Mouse (Mus musculus) heart, embryonic 12.5 days (tissue): ENCODE measurements around the gene Ablim1. TPM values are rescaled to one million over a fixed set of nuclear protein-coding genes. Genes with fewer than 3 reads are reported as not detected.

Source experiments
- ATAC-seq: fragments of 200-750 bp; cut with Nextera tagmentation; 2 replicates; pipeline ENCODE4 v1.8.0; 2017; ENCODE audit warnings: moderate TSS enrichment, moderate library complexity; ENCODE audit not compliant: insufficient number of reproducible peaks, low FRiP score
- H3K27ac ChIP-seq: fragments of 300-500 bp; sonication (generic); 2 replicates; pipeline ENCODE4 v1.5.1; 2016; ENCODE audit warnings: mild to moderate bottlenecking, moderate library complexity; ENCODE audit not compliant: poor library complexity, severe bottlenecking
- H3K27me3 ChIP-seq: fragments of 300-500 bp; sonication (generic); replicated peaks from 2 replicates; pipeline ENCODE4 v1.6.1; 2016; ENCODE audit warnings: mild to moderate bottlenecking, moderate library complexity
- H3K36me3 ChIP-seq: fragments of 300-500 bp; sonication (generic); 2 replicates; pipeline ENCODE4 v1.6.1; 2016; ENCODE audit warnings: mild to moderate bottlenecking, moderate library complexity
- H3K4me1 ChIP-seq: fragments of 300-500 bp; sonication (generic); replicated peaks from 2 replicates; pipeline ENCODE4 v1.6.1; 2016; ENCODE audit warnings: mild to moderate bottlenecking
- H3K4me2 ChIP-seq: fragments of 300-500 bp; sonication (generic); 2 replicates; pipeline ENCODE4 v1.6.1; 2016; ENCODE audit warnings: mild to moderate bottlenecking, moderate library complexity
- H3K4me3 ChIP-seq: fragments of 300-500 bp; sonication (generic); 2 replicates; pipeline ENCODE4 v1.5.1; 2016; ENCODE audit warnings: mild to moderate bottlenecking
- H3K9ac ChIP-seq: fragments of 300-500 bp; sonication (generic); 2 replicates; pipeline ENCODE4 v1.6.1; 2016; ENCODE audit warnings: mild to moderate bottlenecking, moderate library complexity
- H3K9me3 ChIP-seq: fragments of 300-500 bp; sonication (generic); replicated peaks from 2 replicates; pipeline ENCODE4 v1.6.1; 2016; ENCODE audit warnings: mild to moderate bottlenecking, moderate library complexity
- WGBS: fragments of 180-500 bp; shearing (Covaris S2); methylation state at CpG from one replicate; pipeline ENCODE4 v1.1.7; 2016; 5-methylcytosine and 5-hydroxymethylcytosine counted together
- polyA plus RNA-seq: library from polyadenylated mRNA; unstranded; fragments of >200 nt; fragmentation: Nextera tagmentation; extraction: Ambion mirVana; gene quantifications from 2 replicates; pipeline ENCODE4 v1.2.1, GENCODE M21; 2016

Ablim1 gene
- polyA plus RNA-seq, 1 experiment from 2014 or later, result 53.5 TPM

DNA sequence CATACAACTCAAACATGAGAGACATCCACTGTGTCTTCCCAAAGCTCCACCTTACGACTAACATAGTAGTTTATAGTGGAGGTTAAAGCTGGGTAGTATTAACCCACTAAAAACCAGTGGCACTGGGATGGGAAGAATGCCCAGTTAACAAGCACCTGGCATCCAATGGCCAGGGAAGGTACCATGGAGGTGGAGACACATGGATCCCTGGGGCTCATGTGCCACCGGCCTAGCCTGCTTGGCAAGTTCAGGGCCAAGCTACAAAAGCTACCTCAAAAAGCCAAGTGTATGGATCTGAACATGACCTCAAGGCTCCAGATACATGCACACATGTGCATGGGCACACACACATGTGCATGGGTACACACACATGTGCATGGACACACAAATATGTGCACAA, 230.8 kb downstream of the Ablim1 start:
- H3K4me3 ChIP-seq, result no peak overlapping the region
- H3K27ac ChIP-seq, result no peak overlapping the region
- no peaks in the 10 kb centered on the region for H3K27me3 ChIP-seq
- no peak overlapping the region for H3K9ac ChIP-seq
- H3K4me2 ChIP-seq, result no peak overlapping the region
- peaks cover 16% of the 10 kb centered on the region for H3K36me3 ChIP-seq
- ATAC-seq, result no peak
- WGBS, result 87% methylated on average over 2 of the region's 2 CpGs
- peaks cover 19% of the 10 kb centered on the region for H3K4me1 ChIP-seq
- no peaks in the 10 kb centered on the region for H3K9me3 ChIP-seq

GRCm38 (mm10) chr19:57083183-57083555, 231.6 kb downstream of the Ablim1 start:
- Histone ChIP-seq H3K27me3 (no peaks in the 10 kb centered on the region), H3K9me3 (no peaks in the 10 kb centered on the region), H3K27ac (no peak overlapping the region), H3K9ac (no peak overlapping the region), H3K4me3 (no peak overlapping the region), H3K36me3 (peaks cover 19% of the 10 kb centered on the region), H3K4me1 (peaks cover 26% of the 10 kb centered on the region), H3K4me2 (no peak overlapping the region)
- 71% methylated on average over 10 of the region's 10 CpGs for WGBS
- no peak for ATAC-seq

GRCm38 (mm10) chr19:57082454-57083182, 232.1 kb downstream of the Ablim1 start:
- H3K4me2 ChIP-seq, result no peak overlapping the region
- H3K9me3 ChIP-seq, result no peaks in the 10 kb centered on the region
- no peak overlapping the region for H3K27ac ChIP-seq
- WGBS, result 67% methylated on average over 17 of the region's 17 CpGs
- no peak overlapping the region for H3K9ac ChIP-seq
- no peak for ATAC-seq
- H3K4me1 ChIP-seq, result peaks cover 31% of the 10 kb centered on the region
- peaks cover 19% of the 10 kb centered on the region for H3K36me3 ChIP-seq
- H3K4me3 ChIP-seq, result no peak overlapping the region
- H3K27me3 ChIP-seq, result no peaks in the 10 kb centered on the region

DNA sequence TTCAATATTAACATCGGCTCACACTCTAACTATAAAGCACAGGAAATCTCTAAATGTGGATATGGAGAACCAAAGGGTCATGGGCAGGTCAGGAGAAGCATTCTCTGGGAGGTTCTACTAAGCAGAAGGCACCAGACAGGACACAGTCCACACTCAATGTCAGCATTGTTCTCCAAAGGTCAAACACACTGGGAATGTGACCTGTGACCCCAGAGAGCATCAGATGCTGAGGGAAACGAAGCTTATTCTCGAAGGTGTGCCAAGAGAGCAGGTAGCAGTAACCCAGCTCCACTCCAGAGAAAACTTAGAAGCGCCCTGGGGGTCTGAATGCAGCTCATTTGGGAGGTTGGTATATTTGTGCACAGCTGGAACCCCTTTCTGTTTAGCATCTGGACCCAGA, 233.2 kb downstream of the Ablim1 start:
- no peaks in the 10 kb centered on the region for H3K27me3 ChIP-seq
- ATAC-seq, result no peak
- no peaks in the 10 kb centered on the region for H3K9me3 ChIP-seq
- no peak overlapping the region for H3K9ac ChIP-seq
- H3K36me3 ChIP-seq, result peaks cover 23% of the 10 kb centered on the region
- H3K4me3 ChIP-seq, result no peak overlapping the region
- H3K4me2 ChIP-seq, result no peak overlapping the region
- peaks cover 36% of the 10 kb centered on the region for H3K4me1 ChIP-seq
- H3K27ac ChIP-seq, result no peak overlapping the region
- WGBS, result 54% methylated on average over 4 of the region's 4 CpGs

DNA sequence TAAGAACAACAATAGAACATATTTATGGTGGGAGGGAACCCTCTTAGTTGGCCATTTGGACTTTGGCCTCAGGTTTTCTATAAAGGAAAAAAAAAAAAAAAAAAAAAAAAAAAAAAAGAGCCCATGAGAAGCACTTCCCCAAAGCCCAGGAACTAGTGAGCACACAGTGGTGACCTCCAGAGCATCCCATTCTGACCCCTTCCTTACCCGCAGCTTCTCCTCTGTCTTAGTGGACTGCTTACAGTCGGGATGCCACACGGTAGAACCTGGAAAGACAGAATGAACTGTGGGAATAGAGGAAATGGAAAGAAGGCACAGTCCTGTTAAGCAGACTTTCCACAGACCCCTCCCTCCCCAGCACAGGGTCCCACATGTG, 235.1 kb downstream of the Ablim1 start:
- Histone ChIP-seq H3K27me3 (no peaks in the 10 kb centered on the region), H3K9ac (no peak overlapping the region), H3K9me3 (no peaks in the 10 kb centered on the region), H3K4me3 (no peak overlapping the region), H3K36me3 (peaks cover 17% of the 10 kb centered on the region; the same call in 1 of the 2 replicates), H3K4me2 (no peak overlapping the region), H3K4me1 (peaks cover 36% of the 10 kb centered on the region), H3K27ac (peak overlapping the region; percentile 32; the same call in 1 of the 2 replicates)
- WGBS, result 85% methylated on average over 3 of the region's 3 CpGs
- no peak for ATAC-seq

GRCm38 (mm10) chr19:57078867-57079605, 235.7 kb downstream of the Ablim1 start:
- peak; percentile 65 for ATAC-seq
- Histone ChIP-seq H3K9ac (no peak overlapping the region), H3K4me2 (no peak overlapping the region), H3K27ac (peak overlapping the region; percentile 32), H3K4me3 (no peak overlapping the region), H3K36me3 (peaks cover 17% of the 10 kb centered on the region; the same call in 1 of the 2 replicates), H3K4me1 (peaks cover 36% of the 10 kb centered on the region), H3K27me3 (no peaks in the 10 kb centered on the region), H3K9me3 (no peaks in the 10 kb centered on the region)
- WGBS, result 56% methylated on average over 10 of the region's 10 CpGs

DNA sequence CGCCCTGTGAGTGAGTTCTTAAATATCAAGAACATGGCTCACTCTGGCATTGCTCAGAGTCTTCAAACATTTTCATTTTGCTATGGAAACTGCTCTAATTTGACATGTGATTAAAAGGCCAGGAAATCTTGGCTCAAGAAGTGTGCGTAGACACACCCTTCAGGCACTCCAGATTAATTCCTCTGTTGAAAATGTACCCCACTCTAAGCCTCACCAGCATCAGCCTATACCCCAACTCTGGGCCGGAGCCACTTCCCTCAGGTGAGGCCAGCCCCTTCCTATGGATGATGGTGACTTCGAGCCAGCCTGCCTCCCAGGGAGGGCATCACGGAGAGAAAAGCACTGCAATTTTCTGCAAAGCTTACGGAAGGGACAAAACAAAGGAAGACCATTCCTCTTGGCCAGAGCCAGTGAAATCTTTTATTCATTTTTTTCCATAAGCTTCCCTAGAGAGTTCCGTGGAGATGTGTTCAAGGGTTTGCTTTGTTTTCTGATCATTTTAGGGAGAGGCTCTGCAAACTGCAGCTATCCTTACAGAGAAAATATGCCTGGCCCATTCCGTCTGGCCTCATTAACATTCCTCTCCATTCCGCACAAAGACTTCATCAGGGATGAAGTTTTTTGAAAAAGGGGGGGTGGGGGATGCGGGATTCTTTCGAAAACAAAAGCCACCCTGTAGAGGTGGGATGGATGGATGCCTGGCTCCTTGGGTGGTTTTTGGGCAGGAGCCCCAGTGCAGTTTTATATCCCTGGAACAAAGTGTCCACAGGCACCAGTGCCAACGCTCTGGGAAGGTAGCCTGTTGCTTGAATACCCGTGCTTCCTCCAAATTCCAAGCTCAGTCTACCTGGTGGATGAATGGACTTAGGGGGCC, 236.7 kb downstream of the Ablim1 start:
- H3K4me1 ChIP-seq, result peaks cover 39% of the 10 kb centered on the region
- WGBS, result 69% methylated on average over 13 of the region's 13 CpGs
- 0 out of 2 replicates have a peak overlapping the region, but pooled peaks have one; percentile 32 for H3K27ac ChIP-seq

GRCm38 (mm10) chr19:57073450-57073849, 241.3 kb downstream of the Ablim1 start:
- no peak overlapping the region for H3K9ac ChIP-seq
- H3K27me3 ChIP-seq, result no peaks in the 10 kb centered on the region
- H3K27ac ChIP-seq, result no peak overlapping the region
- no peaks in the 10 kb centered on the region for H3K9me3 ChIP-seq
- no peak overlapping the region for H3K4me3 ChIP-seq
- peaks cover 35% of the 10 kb centered on the region for H3K4me1 ChIP-seq
- peaks cover 16% of the 10 kb centered on the region; the same call in 1 of the 2 replicates for H3K36me3 ChIP-seq
- WGBS, result 82% methylated on average over 4 of the region's 4 CpGs
- ATAC-seq, result no peak
- H3K4me2 ChIP-seq, result no peak overlapping the region

More for the DNA sequence above, 236.7 kb downstream of the Ablim1 start:
- Histone ChIP-seq H3K36me3 (peaks cover 13% of the 10 kb centered on the region; the same call in 1 of the 2 replicates), H3K27me3 (no peaks in the 10 kb centered on the region), H3K4me3 (no peak overlapping the region), H3K4me2 (no peak overlapping the region), H3K9me3 (no peaks in the 10 kb centered on the region), H3K9ac (no peak overlapping the region)
- ATAC-seq, result no peak

DNA sequence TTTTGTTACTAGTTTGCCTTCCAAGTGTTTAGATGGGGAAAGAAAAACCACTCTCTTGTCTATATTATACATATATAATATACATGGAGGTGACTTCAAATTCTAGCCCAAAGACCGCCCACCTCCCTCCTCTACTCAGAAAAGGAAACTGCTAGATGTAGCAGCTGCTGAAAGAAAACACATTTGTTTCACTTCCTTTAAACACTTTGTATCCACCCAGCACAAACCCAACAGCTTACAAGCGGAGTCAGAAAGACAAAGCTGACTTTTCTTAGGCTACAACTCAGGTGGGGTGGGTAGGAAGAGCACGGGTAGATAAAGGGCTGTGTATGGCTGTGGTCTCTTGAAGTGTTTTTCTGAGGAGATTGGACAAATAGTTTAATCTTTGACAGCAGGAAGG, 242.0 kb downstream of the Ablim1 start:
- H3K9me3 ChIP-seq, result no peaks in the 10 kb centered on the region
- H3K9ac ChIP-seq, result no peak overlapping the region
- H3K27me3 ChIP-seq, result no peaks in the 10 kb centered on the region
- peaks cover 29% of the 10 kb centered on the region for H3K4me1 ChIP-seq
- H3K4me2 ChIP-seq, result no peak overlapping the region
- H3K4me3 ChIP-seq, result no peak overlapping the region
- 57% methylated on average over 3 of the region's 3 CpGs for WGBS
- no peak for ATAC-seq
- H3K27ac ChIP-seq, result no peak overlapping the region
- H3K36me3 ChIP-seq, result peaks cover 19% of the 10 kb centered on the region; the same call in 1 of the 2 replicates

GRCm38 (mm10) chr19:57067108-57067613, 247.6 kb downstream of the Ablim1 start:
- WGBS, result 86% methylated on average over 9 of the region's 9 CpGs
- ATAC-seq, result no peak
- H3K4me2 ChIP-seq, result no peak overlapping the region
- H3K9me3 ChIP-seq, result no peaks in the 10 kb centered on the region
- H3K4me3 ChIP-seq, result no peak overlapping the region
- peaks cover 11% of the 10 kb centered on the region; the same call in 1 of the 2 replicates for H3K4me1 ChIP-seq
- H3K9ac ChIP-seq, result no peak overlapping the region
- no peak overlapping the region for H3K27ac ChIP-seq
- H3K36me3 ChIP-seq, result peaks cover 43% of the 10 kb centered on the region
- H3K27me3 ChIP-seq, result no peaks in the 10 kb centered on the region
